Mouse (Mus musculus): ENCODE data around the gene Zcchc2. TPM values are rescaled to one million over a fixed set of nuclear protein-coding genes. Genes with fewer than 3 reads are reported as not detected.

Gene Zcchc2
- total and polyA plus RNA-seq, 2 experiments, result 12.2 to 15.3 TPM

GRCm38 (mm10) chr1:106072071-106072440 lies 81.8 kb downstream of the Zcchc2 start:
- Histone ChIP-seq H3K4me3 (ENCODE audit: insufficient read depth, low read depth, low read length) (no peak overlapping the region), H3K27me3 (ENCODE audit: control insufficient read depth, insufficient read depth, low read length) (no peaks in the 10 kb centered on the region), H3K36me3 (ENCODE audit: control insufficient read depth, insufficient read depth, low read length) (no peaks in the 10 kb centered on the region), H3K4me1 (ENCODE audit: control insufficient read depth, insufficient read depth, low read length) (no peaks in the 10 kb centered on the region), H3K27ac (replicated peaks; ENCODE audit: insufficient read depth, low read depth, low read length) (no peak overlapping the region), H3K79me2 (ENCODE audit: control insufficient read depth, insufficient read depth, low read length) (no peaks in the 10 kb centered on the region), H3K9ac (ENCODE audit: low read depth, low read length) (no peak overlapping the region)
- DNase-seq (ENCODE audit: extremely low read depth, low read depth, low spot score), result no peak
- TF ChIP-seq CTCF (IDR thresholded peaks at IDR 0.05; ENCODE audit: low read depth, low read length), result no peak
- TF ChIP-seq POLR2A (IDR thresholded peaks at IDR 0.05; ENCODE audit: extremely low read depth, insufficient read depth, low read length), result no peak
- WGBS, result 26% methylated on average over 10 of the region's 10 CpGs

DNA sequence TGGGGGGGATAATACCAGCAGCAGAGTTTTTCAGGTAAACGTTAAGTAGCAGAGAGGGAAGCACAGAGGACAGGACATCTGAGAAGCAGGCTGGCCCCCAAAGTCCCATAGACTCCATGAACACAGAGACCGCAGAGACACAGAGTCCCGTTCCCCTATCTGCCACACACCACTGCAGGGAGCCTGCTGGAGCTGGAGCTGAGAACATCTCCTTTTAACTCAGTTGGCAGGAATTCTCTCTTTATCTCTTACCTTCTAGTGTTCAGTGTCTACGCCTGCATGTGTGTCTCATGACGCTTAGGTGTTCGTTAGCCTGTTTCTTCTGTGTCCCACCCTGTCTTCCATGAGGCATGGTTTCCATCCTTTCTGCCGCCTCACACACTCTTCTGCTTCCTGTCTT lies 83.0 kb downstream of the Zcchc2 start:
- TF ChIP-seq POLR2A (IDR thresholded peaks at IDR 0.05; ENCODE audit: extremely low read depth, insufficient read depth, low read length) (no peak), CTCF (IDR thresholded peaks at IDR 0.05; ENCODE audit: low read depth, low read length) (no peak)
- H3K4me3 ChIP-seq (ENCODE audit: insufficient read depth, low read depth, low read length), result no peak overlapping the region
- H3K36me3 ChIP-seq (ENCODE audit: control insufficient read depth, insufficient read depth, low read length), result no peaks in the 10 kb centered on the region
- WGBS, result 87% methylated on average over 7 of the region's 7 CpGs
- DNase-seq (ENCODE audit: extremely low read depth, low read depth, low spot score), result no peak
- H3K4me1 ChIP-seq (ENCODE audit: control insufficient read depth, insufficient read depth, low read length), result no peaks in the 10 kb centered on the region
- no peak overlapping the region for H3K9ac ChIP-seq (ENCODE audit: low read depth, low read length)
- H3K27me3 ChIP-seq (ENCODE audit: control insufficient read depth, insufficient read depth, low read length), result no peaks in the 10 kb centered on the region
- no peaks in the 10 kb centered on the region for H3K79me2 ChIP-seq (ENCODE audit: control insufficient read depth, insufficient read depth, low read length)
- H3K27ac ChIP-seq (replicated peaks; ENCODE audit: insufficient read depth, low read depth, low read length), result no peak overlapping the region

- no peaks in the 10 kb centered on the region for H3K79me2 ChIP-seq (ENCODE audit: control insufficient read depth, insufficient read depth, low read length)
- no peak overlapping the region for H3K27ac ChIP-seq (replicated peaks; ENCODE audit: insufficient read depth, low read depth, low read length)
- no peak overlapping the region for H3K4me3 ChIP-seq (ENCODE audit: insufficient read depth, low read depth, low read length)
- no peaks in the 10 kb centered on the region for H3K27me3 ChIP-seq (ENCODE audit: control insufficient read depth, insufficient read depth, low read length)
- H3K36me3 ChIP-seq (ENCODE audit: control insufficient read depth, insufficient read depth, low read length), result no peaks in the 10 kb centered on the region
- WGBS, result 70% methylated on average over 7 of the region's 7 CpGs
- no peaks in the 10 kb centered on the region for H3K4me1 ChIP-seq (ENCODE audit: control insufficient read depth, insufficient read depth, low read length)
- H3K9ac ChIP-seq (ENCODE audit: low read depth, low read length), result no peak overlapping the region
- no peak for TF ChIP-seq POLR2A (IDR thresholded peaks at IDR 0.05; ENCODE audit: extremely low read depth, insufficient read depth, low read length)
- no peak for TF ChIP-seq CTCF (IDR thresholded peaks at IDR 0.05; ENCODE audit: low read depth, low read length)
- no peak for DNase-seq (ENCODE audit: extremely low read depth, low read depth, low spot score)
These were observed 83.9 kb downstream of the Zcchc2 start for GRCm38 (mm10) chr1:106074141-106074540.

- 90% methylated on average over 5 of the region's 5 CpGs for WGBS
- Histone ChIP-seq H3K4me1 (ENCODE audit: control insufficient read depth, insufficient read depth, low read length) (no peaks in the 10 kb centered on the region), H3K9ac (ENCODE audit: low read depth, low read length) (no peak overlapping the region), H3K36me3 (ENCODE audit: control insufficient read depth, insufficient read depth, low read length) (no peaks in the 10 kb centered on the region), H3K79me2 (ENCODE audit: control insufficient read depth, insufficient read depth, low read length) (no peaks in the 10 kb centered on the region), H3K27me3 (ENCODE audit: control insufficient read depth, insufficient read depth, low read length) (no peaks in the 10 kb centered on the region), H3K27ac (replicated peaks; ENCODE audit: insufficient read depth, low read depth, low read length) (no peak overlapping the region), H3K4me3 (ENCODE audit: insufficient read depth, low read depth, low read length) (no peak overlapping the region)
- TF ChIP-seq POLR2A (IDR thresholded peaks at IDR 0.05; ENCODE audit: extremely low read depth, insufficient read depth, low read length), result no peak
- TF ChIP-seq CTCF (IDR thresholded peaks at IDR 0.05; ENCODE audit: low read depth, low read length), result no peak
- DNase-seq (ENCODE audit: extremely low read depth, low read depth, low spot score), result no peak
These were observed 84.5 kb downstream of the Zcchc2 start for GRCm38 (mm10) chr1:106074656-106075055.

- Histone ChIP-seq H3K4me3 (ENCODE audit: insufficient read depth, low read depth, low read length) (no peak overlapping the region), H3K4me1 (ENCODE audit: control insufficient read depth, insufficient read depth, low read length) (no peaks in the 10 kb centered on the region), H3K27me3 (ENCODE audit: control insufficient read depth, insufficient read depth, low read length) (no peaks in the 10 kb centered on the region), H3K36me3 (ENCODE audit: control insufficient read depth, insufficient read depth, low read length) (no peaks in the 10 kb centered on the region), H3K79me2 (ENCODE audit: control insufficient read depth, insufficient read depth, low read length) (no peaks in the 10 kb centered on the region), H3K27ac (replicated peaks; ENCODE audit: insufficient read depth, low read depth, low read length) (no peak overlapping the region), H3K9ac (ENCODE audit: low read depth, low read length) (no peak overlapping the region)
- no peak for DNase-seq (ENCODE audit: extremely low read depth, low read depth, low spot score)
- WGBS, result 75% methylated on average over 3 of the region's 3 CpGs
- TF ChIP-seq POLR2A (IDR thresholded peaks at IDR 0.05; ENCODE audit: extremely low read depth, insufficient read depth, low read length) (no peak), CTCF (IDR thresholded peaks at IDR 0.05; ENCODE audit: low read depth, low read length) (no peak)
These were observed 86.4 kb downstream of the Zcchc2 start for GRCm38 (mm10) chr1:106076641-106077040.

DNA sequence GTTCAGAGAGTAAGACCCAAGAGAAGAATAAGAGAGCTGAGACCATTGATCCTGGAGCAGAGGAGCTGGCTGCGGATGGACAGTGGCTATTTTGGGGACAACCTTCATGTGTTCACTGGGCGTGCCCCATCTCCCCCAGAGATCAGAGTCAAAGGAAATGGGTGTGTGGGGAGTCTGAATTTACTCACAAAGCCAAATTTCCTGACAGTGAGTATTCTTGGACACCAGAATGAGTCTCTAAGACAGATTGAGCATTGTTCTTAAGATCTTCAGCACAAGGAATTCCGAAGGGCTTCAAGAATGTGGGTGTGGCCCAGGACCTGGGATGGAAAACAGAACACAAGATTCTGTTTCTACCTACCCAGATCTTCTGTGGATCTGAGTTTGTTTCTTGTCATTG lies 87.0 kb downstream of the Zcchc2 start:
- Histone ChIP-seq H3K27ac (replicated peaks; ENCODE audit: insufficient read depth, low read depth, low read length) (no peak overlapping the region), H3K4me1 (ENCODE audit: control insufficient read depth, insufficient read depth, low read length) (no peaks in the 10 kb centered on the region), H3K9ac (ENCODE audit: low read depth, low read length) (no peak overlapping the region), H3K4me3 (ENCODE audit: insufficient read depth, low read depth, low read length) (no peak overlapping the region), H3K27me3 (ENCODE audit: control insufficient read depth, insufficient read depth, low read length) (no peaks in the 10 kb centered on the region), H3K79me2 (ENCODE audit: control insufficient read depth, insufficient read depth, low read length) (no peaks in the 10 kb centered on the region), H3K36me3 (ENCODE audit: control insufficient read depth, insufficient read depth, low read length) (no peaks in the 10 kb centered on the region)
- TF ChIP-seq CTCF (IDR thresholded peaks at IDR 0.05; ENCODE audit: low read depth, low read length) (no peak), POLR2A (IDR thresholded peaks at IDR 0.05; ENCODE audit: extremely low read depth, insufficient read depth, low read length) (no peak)
- 81% methylated on average over 3 of the region's 3 CpGs for WGBS
- DNase-seq (ENCODE audit: extremely low read depth, low read depth, low spot score), result no peak

Other genes starting within 250 kb of the Zcchc2 start
- gene Tnfrsf11a, start 209.7 kb upstream of the Zcchc2 start, total RNA-seq (2014; rRNA removed), result 1.2 TPM in 2 replicates
- gene Tnfrsf11a, start 209.7 kb upstream of the Zcchc2 start, polyA plus RNA-seq (2012; rRNA removed), result 0.24 and 0.45 TPM in 2 replicates
- 8.3 and 13.1 TPM in 2 replicates for gene Phlpp1, start 181.3 kb downstream of the Zcchc2 start, total RNA-seq (2014; rRNA removed)
- 7.8 and 8.7 TPM in 2 replicates for gene Phlpp1, start 181.3 kb downstream of the Zcchc2 start, polyA plus RNA-seq (2012; rRNA removed)